Mouse (Mus musculus) urinary bladder, postnatal 10 days (tissue): ENCODE results near the gene Gm21961.

Source experiments
- DNase-seq: peaks from one replicate; pipeline ENCODE4 v3.0.0; 2022; ENCODE audit warnings: low spot score

Gm21961 gene

DNA sequence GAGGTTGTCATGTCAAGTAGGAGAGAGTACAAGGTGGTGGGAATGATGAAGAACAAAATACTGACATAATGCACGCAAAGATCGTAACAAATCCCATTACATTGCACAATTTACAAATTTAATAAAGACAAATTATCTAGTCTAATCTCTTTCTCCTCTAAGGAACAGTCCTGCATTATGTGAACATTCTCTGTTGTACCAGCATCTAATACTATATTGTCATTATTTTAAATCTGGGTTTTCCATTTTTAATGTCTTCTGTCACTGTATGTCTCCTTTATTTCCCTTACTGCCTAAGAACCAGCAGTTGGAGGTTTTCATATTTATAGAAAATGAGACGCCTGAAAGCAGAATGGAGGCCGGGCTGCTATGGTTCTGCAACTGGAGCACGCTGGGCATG is at the start of gene Gm21961:
Gene Gm21961 (minus strand): TSS at position 101 of the 400 bp plus-strand sequence.
- no peak for DNase-seq

- DNase-seq = no peak
Measured at GRCm38 (mm10) chr15:65041999-65042398, 27.3 kb upstream of the Gm21961 start.

DNA sequence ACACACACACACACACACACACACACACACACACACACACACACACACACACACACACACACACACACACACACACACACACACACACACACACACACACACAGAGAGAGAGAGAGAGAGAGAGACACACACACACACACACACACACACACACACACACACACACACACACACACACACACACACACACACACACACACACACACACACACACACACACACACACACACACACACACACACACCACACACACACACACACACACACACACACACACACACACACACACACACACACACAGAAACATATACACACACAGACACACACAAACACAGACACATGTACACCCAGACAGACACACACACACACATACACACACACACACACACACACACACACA is 24.5 kb upstream of the Gm21961 start:
- peak; percentile 100 for DNase-seq

DNA sequence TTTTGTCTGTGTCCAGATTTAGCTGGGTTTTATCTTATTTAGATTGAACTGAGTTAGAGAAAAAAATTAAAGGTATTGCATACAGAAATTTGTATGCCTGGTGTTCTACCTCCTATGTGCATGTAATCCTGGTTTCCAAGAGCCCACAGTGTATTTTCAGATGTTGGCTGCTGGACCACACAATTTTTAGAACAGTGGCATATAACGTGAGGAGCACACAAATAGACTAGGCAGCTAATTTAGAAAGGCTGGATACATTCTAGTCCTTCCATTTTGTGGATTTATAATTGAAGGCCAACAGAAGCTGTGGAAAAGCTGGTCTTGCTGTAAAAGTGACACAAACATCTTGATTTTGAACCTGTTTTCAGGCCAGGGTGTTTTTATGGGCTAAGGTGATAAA is 3.3 kb upstream of the Gm21961 start:
- DNase-seq = no peak

DNA sequence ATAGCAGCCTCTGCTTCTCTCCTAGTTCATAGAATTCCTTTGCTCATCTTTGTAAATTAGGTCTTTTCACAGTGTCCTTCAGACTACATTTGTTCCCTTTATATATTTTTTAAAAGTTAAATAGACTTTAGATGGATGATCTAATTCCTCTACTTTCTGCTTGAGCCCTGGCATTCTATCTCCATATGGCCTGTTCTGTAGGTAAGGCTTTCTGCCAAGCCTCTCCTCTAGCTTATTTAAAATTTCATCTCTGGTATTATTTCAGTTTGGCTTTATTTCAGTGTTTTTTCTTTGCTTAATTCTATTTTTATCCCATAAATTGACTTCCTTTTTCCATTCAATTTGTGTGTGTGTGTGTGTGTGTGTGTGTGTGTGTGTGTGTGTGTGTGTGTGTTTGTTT is 8.5 kb downstream of the Gm21961 start:
- DNase-seq = no peak

DNA sequence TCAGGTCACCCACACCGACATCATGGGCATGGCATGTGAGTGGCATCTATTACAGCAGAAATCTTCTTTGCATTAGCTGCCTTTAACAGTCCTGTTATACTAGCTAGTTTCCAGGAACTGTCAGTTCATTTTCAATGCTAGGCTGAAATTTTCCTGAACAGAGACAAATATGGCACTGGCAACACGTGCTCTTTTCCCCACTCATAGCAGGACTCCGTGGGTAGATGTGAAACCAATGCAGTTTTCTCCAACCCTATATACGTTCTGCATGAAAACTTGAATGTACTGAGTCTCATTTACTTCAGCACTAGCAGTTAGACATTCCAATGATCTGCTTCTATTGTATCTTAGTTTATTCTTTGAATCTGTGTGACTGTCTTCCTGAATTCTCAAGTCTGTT is 20.2 kb downstream of the Gm21961 start:
- DNase-seq = no peak

- no peak for DNase-seq
Measured at GRCm38 (mm10) chr15:64979976-64980375, 34.7 kb downstream of the Gm21961 start.

DNA sequence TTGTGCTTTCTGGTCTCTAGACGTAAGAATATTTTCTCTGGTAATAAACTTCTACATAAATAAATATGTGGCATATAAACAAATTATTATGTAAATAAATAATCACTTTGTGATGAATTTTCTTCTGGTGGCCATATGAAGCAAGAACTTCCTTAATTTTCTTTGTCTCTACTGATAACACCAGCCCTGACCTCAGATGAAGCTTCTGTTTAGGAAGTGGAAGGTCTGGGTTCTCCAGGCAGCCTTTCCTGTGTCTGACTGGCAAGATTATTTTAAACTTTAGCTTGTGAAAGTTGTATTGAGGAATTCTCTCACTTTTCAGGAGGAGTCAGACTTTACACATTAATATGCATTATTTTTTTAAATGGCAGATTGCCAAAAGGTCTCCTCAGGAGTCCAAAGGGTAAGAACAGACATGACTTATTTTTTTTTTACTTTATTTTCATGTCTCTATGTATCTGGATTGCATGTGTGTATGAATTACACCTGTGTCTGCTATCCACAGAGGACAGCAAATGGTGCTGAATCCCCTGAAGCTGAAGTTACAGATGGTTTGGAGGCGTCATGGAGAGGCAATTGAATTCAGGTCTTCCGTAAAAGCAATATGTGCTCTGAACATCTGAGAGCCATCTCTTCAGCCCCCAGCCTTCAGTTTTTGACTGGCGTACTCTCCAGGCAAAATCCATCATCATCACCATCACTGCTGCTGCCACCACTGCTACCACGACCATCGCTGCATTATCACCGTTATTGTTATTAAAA is 38.5 kb downstream of the Gm21961 start:
- DNase-seq = no peak
